Mouse (Mus musculus) heart, postnatal 14 days (tissue): ENCODE data around the gene Cwf19l2. TPM values are rescaled to one million over a fixed set of nuclear protein-coding genes. Genes with fewer than 3 reads are reported as not detected.
"Not testable (repeated sequence)": the region's sequence is repeated elsewhere in the genome, so short reads cannot be mapped to it uniquely, and the experiment has no call there.

Experiments used
- DNase-seq, 2 experiments: peaks; one replicate each; pipeline ENCODE4 v3.0.0; 2021 to 2022
- intact Hi-C: fragments of 180-260 bp; cut with DNase I; formaldehyde crosslinking; loops from one replicate; pipeline ENCODE4 v1.15.1; 2025
- long read RNA-seq, 2 experiments: library from polyadenylated mRNA; stranded (forward); transcript quantifications; one replicate each; pipeline ENCODE4 v2.0.0; 2021
- total RNA-seq, 2 experiments: library from RNA; stranded (reverse); gene quantifications; 2 replicates each; pipeline ENCODE4 v1.2.3; 2021

Gene Cwf19l2
- total RNA-seq, result 10 to 100 TPM; 13.1 to 15.4 TPM
- long read RNA-seq, experiment 1, full-length matches to known transcripts, result 24 of 29 reads
- long read RNA-seq, experiment 1, partial matches to known transcripts, result 0 of 29 reads
- long read RNA-seq, experiment 1, other reads (novel, unspliced or antisense), result 5 of 29 reads
- long read RNA-seq, experiment 2, full-length matches to known transcripts, result 25 of 34 reads
- long read RNA-seq, experiment 2, partial matches to known transcripts, result 1 of 34 reads
- long read RNA-seq, experiment 2, other reads (novel, unspliced or antisense), result 8 of 34 reads

DNA sequence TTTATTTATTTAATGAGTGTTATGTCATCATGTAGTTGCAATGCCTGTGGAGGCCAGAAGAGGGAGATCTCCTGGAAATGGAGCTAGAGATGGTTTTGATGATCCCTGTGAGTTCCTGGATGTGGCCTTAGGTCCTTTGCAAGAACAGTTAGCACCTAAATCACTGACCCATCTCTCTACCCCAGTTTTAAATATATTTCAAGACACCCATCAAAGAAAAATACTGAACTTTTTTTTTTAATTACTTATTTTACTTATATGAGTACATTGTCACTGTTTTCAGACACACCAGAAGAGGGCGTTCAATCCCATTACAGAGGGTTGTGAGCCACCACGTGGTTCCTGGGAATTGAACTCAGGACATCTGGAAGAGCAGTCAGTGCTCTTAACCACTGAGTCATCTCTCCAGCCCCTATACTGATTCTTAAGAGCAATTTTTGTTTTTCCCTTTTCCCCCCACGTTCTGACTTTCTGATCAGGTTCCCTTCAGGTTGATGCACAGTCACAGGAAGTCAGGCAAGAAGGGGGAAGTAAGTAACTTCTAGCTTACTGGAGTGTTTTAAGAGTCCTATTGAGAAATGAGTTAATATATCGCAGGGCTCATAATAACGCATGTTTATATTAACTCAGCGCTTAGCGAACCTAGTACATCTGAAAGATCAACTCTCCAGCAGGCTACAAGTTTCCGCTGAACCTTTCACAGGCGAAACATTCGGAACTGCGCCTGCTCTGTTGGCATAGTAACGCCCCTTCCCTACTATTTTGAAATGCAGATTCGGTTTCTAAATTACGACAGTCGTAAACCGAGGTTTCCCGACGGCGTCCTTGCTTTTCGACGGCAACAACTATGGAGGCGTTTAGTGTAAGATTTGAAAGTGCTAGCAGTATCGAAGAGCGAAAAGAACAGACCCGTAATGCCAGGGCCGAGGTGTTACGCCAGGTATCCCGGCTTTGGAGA, at the start of gene Cwf19l2:
Gene Cwf19l2, plus strand, starts transcription at position 342 of the 958 bp plus-strand sequence.
- intact Hi-C loops, result no loop called here
- peak; percentile 73 to 80 for DNase-seq

DNA sequence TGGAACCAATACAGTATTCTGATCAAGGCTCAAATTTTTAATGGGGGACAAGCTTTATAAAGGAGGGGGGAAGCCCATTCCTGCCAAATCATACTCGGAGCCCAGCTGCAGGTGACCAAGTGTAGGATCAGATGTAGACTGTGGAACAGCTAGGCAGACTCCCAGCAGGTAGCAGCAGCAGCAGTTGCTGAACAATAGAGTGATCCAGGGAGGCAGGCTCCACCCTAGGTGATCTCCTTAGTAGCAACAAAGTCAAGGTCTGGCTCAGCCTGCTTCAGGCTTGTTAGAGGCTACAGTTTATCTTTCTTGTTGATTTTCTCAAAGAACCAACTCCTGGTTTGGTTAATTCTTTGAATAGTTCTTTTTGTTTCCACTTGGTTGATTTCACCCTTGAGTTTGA, 27.1 kb upstream of the Cwf19l2 start:
- intact Hi-C loops, DNase-seq: not testable (repeated sequence)

DNA sequence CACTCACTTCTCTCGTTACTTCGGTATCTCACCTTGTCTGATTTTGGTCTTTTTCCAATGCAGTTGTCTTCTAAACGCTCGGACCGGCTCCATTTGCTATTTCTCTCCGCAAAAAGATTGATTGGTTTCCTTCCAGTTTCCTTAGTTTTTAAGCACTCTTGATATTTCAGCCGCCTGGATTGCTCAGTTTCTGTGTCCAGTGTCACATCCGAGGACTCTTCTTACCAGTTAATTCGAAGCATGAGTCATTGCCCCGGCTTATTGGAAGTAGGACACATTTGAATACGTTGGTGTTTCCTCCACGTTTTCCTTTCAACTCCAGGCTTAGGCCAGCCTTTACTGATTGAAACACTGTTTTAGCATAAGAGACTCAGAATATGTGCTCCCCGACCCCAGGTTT, 980 bp downstream of the Cwf19l2 start:
- DNase-seq, result peak; percentile 2
- intact Hi-C loops, result no loop called here

DNA sequence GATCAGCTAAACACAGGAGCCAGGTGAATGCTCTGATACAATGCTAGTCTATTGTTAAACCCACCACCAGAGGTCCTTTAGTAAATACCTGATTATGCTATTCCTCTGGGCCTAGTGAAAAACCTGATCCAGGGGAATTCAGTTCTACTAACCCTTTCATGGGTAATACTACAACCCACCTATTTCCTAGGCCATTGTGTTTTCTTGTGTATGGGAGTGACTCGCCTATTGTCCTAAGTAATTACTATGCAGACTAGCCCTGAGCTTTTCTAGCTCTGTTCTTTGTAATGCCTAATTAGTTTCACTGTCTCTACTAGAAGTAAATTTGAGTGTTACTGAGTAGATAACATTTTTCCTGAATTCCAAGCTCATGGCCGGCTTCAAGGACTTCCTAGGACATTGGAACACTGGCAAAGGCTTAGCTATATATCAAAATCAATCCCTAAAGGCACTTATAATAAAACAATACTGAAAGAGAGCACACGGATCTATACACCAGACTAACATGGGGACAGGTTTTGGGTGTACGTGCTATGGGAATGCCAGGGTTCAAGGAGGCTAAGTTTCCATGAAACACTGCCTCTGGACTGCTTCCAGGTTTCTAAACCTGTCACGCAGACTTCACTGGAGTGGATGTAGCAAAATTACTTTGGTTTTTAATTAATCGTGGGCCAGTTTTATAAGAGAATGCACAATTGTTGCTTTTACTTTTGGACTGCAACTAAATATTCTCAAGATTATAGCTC, 36.3 kb downstream of the Cwf19l2 start:
- DNase-seq, intact Hi-C loops: not testable (repeated sequence)

DNA sequence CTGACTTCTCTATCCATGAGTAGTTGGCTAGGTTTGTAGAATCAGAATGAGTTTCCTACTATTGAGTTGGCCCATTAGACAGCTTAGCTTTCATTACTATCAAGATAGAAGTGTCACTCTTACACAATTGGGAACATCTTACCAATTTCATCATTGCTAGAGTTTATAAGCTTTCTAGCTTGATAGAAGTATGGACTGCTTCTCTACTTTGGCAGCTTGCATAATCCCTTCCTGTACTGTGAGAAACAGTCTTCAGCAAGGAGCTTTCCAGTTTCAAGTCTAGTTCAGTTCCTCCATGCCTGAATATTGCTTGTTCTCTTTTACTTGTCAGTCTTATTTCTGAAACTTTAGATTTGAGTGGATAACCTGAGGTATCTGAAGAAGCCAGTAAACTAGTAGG, 68.5 kb downstream of the Cwf19l2 start:
- intact Hi-C loops, result no loop called here
- no peak for DNase-seq

DNA sequence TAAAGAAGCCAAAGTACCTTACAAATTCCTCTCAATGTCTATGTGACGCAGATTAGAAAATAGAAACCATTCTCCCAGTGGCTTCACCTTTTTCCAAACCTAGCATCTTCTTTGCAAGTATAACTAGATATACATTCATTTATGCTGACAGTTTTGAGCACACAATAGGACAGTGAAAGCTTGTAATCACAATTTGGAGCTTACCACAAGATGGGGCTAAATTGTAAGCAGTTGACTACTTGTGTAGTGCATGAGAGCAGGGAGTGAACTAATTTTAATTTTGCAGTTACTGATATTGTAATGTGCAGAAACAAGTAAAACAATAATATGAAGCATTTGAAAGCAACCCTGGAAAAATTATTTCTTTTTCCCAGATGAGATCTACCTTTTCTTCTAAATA, 115.3 kb downstream of the Cwf19l2 start:
- no peak for DNase-seq
- intact Hi-C loops, result no loop called here

DNA sequence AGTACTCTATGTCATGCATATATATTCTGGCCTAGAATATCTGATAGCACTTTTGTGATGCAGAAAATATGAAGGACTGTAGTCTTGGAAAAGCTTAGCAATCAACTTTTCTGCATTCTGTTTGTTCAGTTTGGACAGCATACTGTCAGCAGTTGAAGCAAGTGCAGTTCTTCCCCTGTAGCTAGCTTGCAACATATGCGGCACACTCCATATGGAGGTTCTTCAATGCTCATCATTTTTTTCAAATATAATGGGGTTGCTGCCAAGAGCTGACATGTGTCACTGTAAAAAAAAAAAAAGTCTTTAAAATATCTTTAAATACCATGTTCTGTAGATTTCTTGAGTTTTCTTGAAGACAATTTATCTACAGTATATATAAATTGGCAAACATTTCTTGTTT, 115.8 kb downstream of the Cwf19l2 start:
- DNase-seq, result no peak
- intact Hi-C loops, result no loop called here

DNA sequence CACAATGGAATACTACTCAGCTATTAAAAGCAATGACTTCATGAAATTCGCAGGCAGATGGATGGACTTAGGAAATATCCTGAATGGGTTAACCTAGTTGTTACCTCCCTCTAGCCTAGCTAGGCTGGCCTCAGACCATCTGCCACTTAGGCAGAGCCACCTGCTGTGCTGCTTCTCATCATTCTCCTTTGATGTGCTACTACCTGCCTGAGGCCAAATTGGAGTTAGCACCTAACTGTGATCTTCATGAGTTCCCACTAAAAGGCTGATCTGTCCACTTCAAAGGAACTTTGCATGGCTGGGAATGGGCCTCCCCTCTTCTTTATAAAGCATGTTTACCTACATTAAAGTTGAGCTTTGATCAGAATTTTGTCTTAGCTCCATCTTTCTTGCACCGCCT, 117.6 kb downstream of the Cwf19l2 start:
- intact Hi-C loops, result no loop called here
- DNase-seq, result no peak

Other genes starting within 250 kb of the Cwf19l2 start
- 10 to 100 TPM; 15.7 to 17.1 TPM for gene Alkbh8, start 68.5 kb upstream of the Cwf19l2 start, total RNA-seq
- gene Gucy1a2, start 129.2 kb downstream of the Cwf19l2 start, total RNA-seq, result 10 to 100 TPM; 10.8 to 11.0 TPM